Mouse (Mus musculus): ENCODE data around the gene 1700067P10Rik.
A peak's percentile ranks its signal among the peaks of the same experiment; 100 is the strongest.

Gene 1700067P10Rik

GRCm38 (mm10) chr17:48089019-48089418 is at the start of gene 1700067P10Rik:
Gene 1700067P10Rik (plus strand): TSS chr17:48089319.
- DNase-seq, result no peak

GRCm38 (mm10) chr17:48041351-48042287 is 47.5 kb upstream of the 1700067P10Rik start:
- peak; percentile 46 for DNase-seq

- no peak for DNase-seq
Measured at GRCm38 (mm10) chr17:48043154-48043880, 45.8 kb upstream of the 1700067P10Rik start.

- peak; percentile 40 for DNase-seq
Measured at GRCm38 (mm10) chr17:48045631-48046030, 43.5 kb upstream of the 1700067P10Rik start.

- no peak for DNase-seq
Measured at GRCm38 (mm10) chr17:48051638-48052337, 37.3 kb upstream of the 1700067P10Rik start.

GRCm38 (mm10) chr17:48052338-48053067 is 36.6 kb upstream of the 1700067P10Rik start:
- no peak for DNase-seq

- DNase-seq, result no peak
Measured at GRCm38 (mm10) chr17:48053646-48054045, 35.5 kb upstream of the 1700067P10Rik start.

- DNase-seq, result no peak
Measured at GRCm38 (mm10) chr17:48055076-48055816, 33.9 kb upstream of the 1700067P10Rik start.

GRCm38 (mm10) chr17:48057382-48057781 is 31.7 kb upstream of the 1700067P10Rik start:
- DNase-seq, result no peak

- no peak for DNase-seq
Measured at GRCm38 (mm10) chr17:48064196-48064843, 24.8 kb upstream of the 1700067P10Rik start.

- no peak for DNase-seq
Measured at GRCm38 (mm10) chr17:48065081-48065501, 24.0 kb upstream of the 1700067P10Rik start.

- DNase-seq, result no peak
Measured at GRCm38 (mm10) chr17:48067083-48067614, 22.0 kb upstream of the 1700067P10Rik start.

GRCm38 (mm10) chr17:48067729-48068128 is 21.4 kb upstream of the 1700067P10Rik start:
- no peak for DNase-seq

- no peak for DNase-seq
Measured at GRCm38 (mm10) chr17:48080626-48081025, 8.5 kb upstream of the 1700067P10Rik start.

- no peak for DNase-seq
Measured at GRCm38 (mm10) chr17:48089446-48089845, 327 bp downstream of the 1700067P10Rik start.

- DNase-seq, result no peak
Measured at GRCm38 (mm10) chr17:48090305-48090704, 1.2 kb downstream of the 1700067P10Rik start.

- DNase-seq, result no peak
Measured at GRCm38 (mm10) chr17:48093286-48093817, 4.2 kb downstream of the 1700067P10Rik start.

GRCm38 (mm10) chr17:48094820-48095680 is 5.9 kb downstream of the 1700067P10Rik start:
- no peak for DNase-seq

GRCm38 (mm10) chr17:48095718-48096121 is 6.6 kb downstream of the 1700067P10Rik start:
- no peak for DNase-seq

Data from kidney, adult 11 months (tissue).